Mouse (Mus musculus) cerebellum, postnatal 4 days (tissue): ENCODE data around the gene Mxi1.

ENCODE experiments used
- DNase-seq, 2 experiments: peaks; one replicate each; pipeline ENCODE4 v3.0.0; 2022; ENCODE audit warnings: low spot score in 2 of 2, mixed read lengths in 1 of 2

The Mxi1 gene

GRCm38 (mm10) chr19:53299829-53300181 lies 10.5 kb upstream of the Mxi1 start:
- no peak for DNase-seq

- DNase-seq, result no peak
Observed at GRCm38 (mm10) chr19:53303382-53303781, 6.9 kb upstream of the Mxi1 start.

GRCm38 (mm10) chr19:53305621-53306020 lies 4.7 kb upstream of the Mxi1 start:
- no peak for DNase-seq

GRCm38 (mm10) chr19:53306706-53307105 lies 3.6 kb upstream of the Mxi1 start:
- DNase-seq, result no peak

- no peak for DNase-seq
Observed at GRCm38 (mm10) chr19:53307219-53307618, 3.1 kb upstream of the Mxi1 start.

GRCm38 (mm10) chr19:53309631-53310030 lies 687 bp upstream of the Mxi1 start:
- DNase-seq, result no peak

GRCm38 (mm10) chr19:53310771-53311523 lies 629 bp downstream of the Mxi1 start:
- peak in 1 of 2 experiments; percentile 43 for DNase-seq

GRCm38 (mm10) chr19:53311524-53312335 lies 1.4 kb downstream of the Mxi1 start:
- DNase-seq, result peak in 1 of 2 experiments; percentile 32

GRCm38 (mm10) chr19:53312336-53312871 lies 2.1 kb downstream of the Mxi1 start:
- peak in 1 of 2 experiments; percentile 48 for DNase-seq

- peak; percentile 61 to 78 for DNase-seq
Observed at GRCm38 (mm10) chr19:53312951-53313683, 2.8 kb downstream of the Mxi1 start.

- DNase-seq, result peak; percentile 100
Observed at GRCm38 (mm10) chr19:53313684-53314443, 3.5 kb downstream of the Mxi1 start.

GRCm38 (mm10) chr19:53314530-53315208 lies 4.4 kb downstream of the Mxi1 start:
- DNase-seq, result no peak

- no peak for DNase-seq
Observed at GRCm38 (mm10) chr19:53315209-53315654, 4.9 kb downstream of the Mxi1 start.

- no peak for DNase-seq
Observed at GRCm38 (mm10) chr19:53316105-53316504, 5.8 kb downstream of the Mxi1 start.

GRCm38 (mm10) chr19:53316963-53317362 lies 6.6 kb downstream of the Mxi1 start:
- no peak for DNase-seq

- no peak for DNase-seq
Observed at GRCm38 (mm10) chr19:53318143-53319132, 8.1 kb downstream of the Mxi1 start.

GRCm38 (mm10) chr19:53320264-53321110 lies 10.2 kb downstream of the Mxi1 start:
- no peak for DNase-seq

- no peak for DNase-seq
Observed at GRCm38 (mm10) chr19:53321273-53321672, 11.0 kb downstream of the Mxi1 start.
